Mouse (Mus musculus) bone marrow, adult 2 months (tissue): ENCODE data around the gene Fig4. TPM values are rescaled to one million over a fixed set of nuclear protein-coding genes. Genes with fewer than 3 reads are reported as not detected.

Experiments used
- H3K27ac ChIP-seq: fragments of 200-500 bp; 2 replicates; pipeline ENCODE4 v1.5.1; 2012; ENCODE audit warnings: low read depth, mild to moderate bottlenecking, control low read depth, inconsistent platforms, low read length; ENCODE audit not compliant: control insufficient read depth, poor library complexity, insufficient read depth
- H3K4me1 ChIP-seq: fragments of 200-500 bp; 2 replicates; pipeline ENCODE4 v1.6.1; 2011; ENCODE audit warnings: low read length; ENCODE audit not compliant: control insufficient read depth, insufficient read depth
- H3K4me3 ChIP-seq: fragments of 200-500 bp; replicated peaks from 2 replicates; pipeline ENCODE3; 2011; ENCODE audit warnings: mild to moderate bottlenecking, low read depth, low read length, control low read depth; ENCODE audit not compliant: control insufficient read depth
- CTCF ChIP-seq: fragments of 200-500 bp; IDR thresholded peaks from 2 replicates; pipeline ENCODE4 v1.5.1; 2011; ENCODE audit warnings: low read length, control low read depth; ENCODE audit not compliant: control insufficient read depth, insufficient read depth
- POLR2A ChIP-seq: fragments of 200-500 bp; IDR thresholded peaks from 2 replicates; pipeline ENCODE4 v1.6.1; 2011; ENCODE audit warnings: low read depth, mild to moderate bottlenecking, control low read depth, low read length, borderline replicate concordance; ENCODE audit not compliant: control insufficient read depth
- WGBS: fragments of 180-500 bp; shearing (Covaris S2); methylation state at CpG from one replicate; pipeline ENCODE4 v1.1.7; 2018; 5-methylcytosine and 5-hydroxymethylcytosine counted together
- polyA plus RNA-seq: library from polyadenylated mRNA; stranded (reverse); fragments of >200 nt; gene quantifications from 2 replicates; pipeline ENCODE4 v1.2.4, GENCODE M21; 2011; ENCODE audit warnings: low replicate concordance; ENCODE audit not compliant: missing spikeins, insufficient read depth, insufficient read length

Gene Fig4
- polyA plus RNA-seq, 1 experiment: 6.4 TPM

DNA sequence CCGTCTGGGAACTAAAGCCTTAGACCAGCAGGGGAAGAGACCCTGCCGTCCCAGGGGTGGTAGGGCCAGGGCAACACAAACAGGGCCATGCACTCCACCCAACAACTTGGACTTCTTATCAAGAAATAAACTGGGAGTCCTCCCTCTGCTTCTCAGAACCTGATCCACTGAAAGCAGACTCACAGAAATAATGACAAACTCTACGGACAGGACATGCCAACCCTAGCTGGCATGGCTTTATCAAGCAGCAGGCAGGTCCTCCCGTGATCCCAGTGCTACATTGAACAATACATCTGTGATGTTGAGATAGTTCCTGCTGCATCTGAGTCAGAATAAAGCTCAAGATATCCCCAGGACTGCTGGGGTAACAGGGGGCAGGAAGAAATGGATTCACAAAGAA, 106.8 kb downstream of the Fig4 start:
- peak overlapping the region; percentile 57 for H3K27ac ChIP-seq
- 60% methylated on average over 4 of the region's 4 CpGs for WGBS
- TF ChIP-seq POLR2A (no peak), CTCF (no peak)
- H3K4me1 ChIP-seq: peaks cover 1% of the 10 kb centered on the region; the same call in 1 of the 2 replicates
- H3K4me3 ChIP-seq: no peak overlapping the region

DNA sequence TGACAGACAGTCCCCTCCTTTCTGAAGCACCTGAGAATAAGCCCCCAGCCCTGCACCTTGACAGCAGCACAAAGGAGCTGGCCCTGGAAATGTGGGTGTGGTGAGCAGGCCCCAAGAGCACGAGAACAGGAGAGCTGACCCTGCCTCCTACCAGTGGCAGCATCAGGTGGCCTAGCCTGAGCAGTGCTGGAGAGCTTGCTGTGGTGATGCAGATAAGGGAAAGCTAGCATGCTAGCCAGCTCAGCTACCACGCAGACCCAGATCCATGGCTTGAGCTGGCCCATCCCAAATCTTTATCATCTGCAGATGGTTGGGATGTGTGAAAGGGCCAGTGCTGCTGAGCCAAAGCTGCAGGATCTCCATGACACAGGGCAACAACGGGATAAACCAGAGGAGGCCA, 113.7 kb downstream of the Fig4 start:
- Histone ChIP-seq H3K27ac (peak overlapping the region; percentile 40), H3K4me1 (peaks cover 2% of the 10 kb centered on the region; the same call in 1 of the 2 replicates), H3K4me3 (no peak overlapping the region)
- WGBS: 65% methylated on average over 3 of the region's 3 CpGs
- no peak for TF ChIP-seq CTCF
- no peak for TF ChIP-seq POLR2A

DNA sequence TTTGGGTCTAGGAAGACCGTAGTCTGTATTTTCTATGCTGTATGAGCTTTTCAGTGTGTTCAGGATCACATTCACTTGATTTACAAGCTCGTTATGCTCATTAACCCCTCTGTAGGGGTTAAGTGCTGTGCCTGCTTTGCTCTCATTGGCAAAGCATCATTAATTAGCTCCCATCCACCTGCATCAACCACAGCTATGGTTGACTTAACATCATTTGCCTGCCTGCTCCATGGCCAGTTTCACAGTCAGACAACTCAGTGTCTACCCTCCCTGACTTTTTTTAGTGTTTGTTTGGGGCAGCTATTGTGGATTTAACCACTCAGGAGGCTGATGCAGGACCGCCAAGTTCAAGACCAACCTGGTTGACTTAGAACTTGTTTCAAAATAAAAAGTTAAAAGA, 119.1 kb downstream of the Fig4 start:
- no peaks in the 10 kb centered on the region for H3K4me1 ChIP-seq
- H3K4me3 ChIP-seq: no peak overlapping the region
- 84% methylated on average over 3 of the region's 3 CpGs for WGBS
- no peak overlapping the region for H3K27ac ChIP-seq
- TF ChIP-seq CTCF (no peak), POLR2A (no peak)

DNA sequence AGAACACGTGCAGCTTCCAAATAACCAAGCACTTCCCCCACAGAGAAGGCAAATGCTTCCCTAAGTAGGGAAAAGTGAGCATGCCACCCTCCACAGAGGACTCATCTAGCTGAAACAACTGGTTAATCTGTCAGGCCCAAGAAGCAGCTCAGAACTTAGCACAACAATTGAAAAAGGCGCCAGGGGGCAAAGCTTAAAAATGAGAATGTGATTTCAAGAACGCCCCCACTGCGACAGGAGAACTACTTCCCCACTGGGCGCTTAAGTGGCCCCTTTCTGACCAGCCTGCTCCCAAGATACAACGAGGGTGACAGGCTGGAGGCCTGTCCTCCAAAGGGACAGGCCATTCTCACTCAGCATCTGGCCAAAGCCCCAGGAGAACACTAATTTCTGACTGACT, 120.4 kb downstream of the Fig4 start:
- TF ChIP-seq CTCF (no peak), POLR2A (no peak)
- H3K4me1 ChIP-seq: no peaks in the 10 kb centered on the region
- no peak overlapping the region for H3K27ac ChIP-seq
- H3K4me3 ChIP-seq: no peak overlapping the region
- WGBS: 42% methylated on average over 6 of the region's 6 CpGs

DNA sequence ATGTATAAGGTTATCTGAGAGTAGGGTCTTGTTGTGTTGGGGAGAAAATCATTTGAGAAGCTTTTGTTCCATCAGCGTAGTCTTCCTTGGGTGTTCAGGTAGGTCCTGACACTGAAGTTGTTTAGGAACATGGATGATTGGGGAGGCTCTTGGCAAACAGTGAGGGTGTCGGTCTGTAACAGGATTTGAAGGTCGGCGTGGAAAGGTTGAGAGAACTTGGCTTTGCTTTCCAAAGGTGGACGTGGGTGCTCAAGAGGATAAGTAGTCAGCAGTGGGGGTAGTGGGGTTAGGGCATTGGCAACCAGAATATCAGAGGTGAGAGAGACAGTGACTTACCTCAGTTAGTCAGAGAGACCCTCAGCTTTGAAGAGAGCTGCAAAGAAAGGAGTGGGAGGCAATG, 136.9 kb downstream of the Fig4 start:
- 84% methylated on average over 5 of the region's 5 CpGs for WGBS
- Histone ChIP-seq H3K4me3 (no peak overlapping the region), H3K4me1 (no peaks in the 10 kb centered on the region), H3K27ac (no peak overlapping the region)
- TF ChIP-seq POLR2A (no peak), CTCF (no peak)

DNA sequence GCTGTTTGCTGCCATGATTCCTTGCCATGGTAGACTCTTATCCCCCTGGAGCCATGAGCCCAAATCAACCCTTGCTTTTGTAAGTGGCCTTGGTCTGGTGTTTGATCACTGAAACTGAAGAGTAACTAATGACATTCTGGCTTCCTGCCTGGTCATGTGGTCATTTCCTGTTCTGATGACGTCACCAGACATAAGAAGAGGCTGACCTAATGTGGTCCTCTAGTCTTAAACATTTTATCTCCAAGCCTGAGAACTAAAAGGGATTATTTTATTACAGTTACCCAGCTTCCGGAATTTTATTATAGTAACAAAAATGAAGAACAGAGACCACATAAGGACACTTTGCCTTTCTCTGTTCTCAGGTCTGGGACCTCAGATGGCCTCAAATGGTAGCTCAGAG, 140.0 kb downstream of the Fig4 start:
- H3K27ac ChIP-seq: no peak overlapping the region
- 42% methylated on average over 2 of the region's 2 CpGs for WGBS
- no peak for TF ChIP-seq POLR2A
- H3K4me3 ChIP-seq: no peak overlapping the region
- H3K4me1 ChIP-seq: no peaks in the 10 kb centered on the region

DNA sequence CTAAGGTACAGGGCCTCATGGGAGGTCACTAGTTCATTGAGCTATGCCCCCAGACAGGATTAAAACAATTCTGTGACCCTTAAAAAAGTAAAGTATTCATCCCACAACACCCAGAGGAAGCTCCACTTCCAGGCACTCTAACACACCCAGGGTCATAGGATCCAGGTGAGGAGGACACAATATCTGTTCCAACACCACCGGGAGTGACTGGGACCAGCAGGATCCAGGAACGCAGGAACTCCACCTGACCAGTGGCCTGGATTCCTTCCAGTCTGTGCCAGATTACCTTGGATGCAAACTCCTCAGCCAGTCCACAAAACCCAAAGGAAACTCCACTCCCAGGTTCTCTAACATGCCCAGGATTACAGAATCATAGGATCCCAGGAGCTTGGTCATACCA, 145.8 kb downstream of the Fig4 start:
- no peak overlapping the region for H3K27ac ChIP-seq
- WGBS: 92% methylated on average over 2 of the region's 2 CpGs
- no peaks in the 10 kb centered on the region; the same call in 1 of the 2 replicates for H3K4me1 ChIP-seq
- TF ChIP-seq POLR2A (no peak), CTCF (no peak)
- no peak overlapping the region for H3K4me3 ChIP-seq

DNA sequence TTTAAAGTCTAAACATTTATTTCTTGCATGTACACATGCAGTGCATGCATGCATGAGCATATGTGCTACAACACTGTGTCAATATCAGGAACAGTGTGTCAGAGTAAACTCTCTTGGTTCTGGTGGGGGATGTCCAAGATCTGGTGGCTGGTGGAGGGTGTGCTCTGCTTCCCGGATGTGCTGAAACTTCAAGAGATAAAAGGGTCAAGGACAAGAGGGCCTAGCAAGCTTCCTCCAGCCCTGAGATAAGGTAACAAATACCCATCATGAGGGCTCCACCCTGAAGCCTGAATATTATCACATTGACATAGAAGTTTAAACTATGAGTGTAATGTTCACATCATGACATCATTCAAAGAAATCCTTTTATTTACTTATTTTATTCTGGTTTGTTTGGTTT, 146.4 kb downstream of the Fig4 start:
- WGBS: 72% methylated on average over 1 of the region's 1 CpGs
- Histone ChIP-seq H3K27ac (no peak overlapping the region), H3K4me3 (no peak overlapping the region), H3K4me1 (no peaks in the 10 kb centered on the region; the same call in 1 of the 2 replicates)
- TF ChIP-seq POLR2A (no peak), CTCF (no peak)

DNA sequence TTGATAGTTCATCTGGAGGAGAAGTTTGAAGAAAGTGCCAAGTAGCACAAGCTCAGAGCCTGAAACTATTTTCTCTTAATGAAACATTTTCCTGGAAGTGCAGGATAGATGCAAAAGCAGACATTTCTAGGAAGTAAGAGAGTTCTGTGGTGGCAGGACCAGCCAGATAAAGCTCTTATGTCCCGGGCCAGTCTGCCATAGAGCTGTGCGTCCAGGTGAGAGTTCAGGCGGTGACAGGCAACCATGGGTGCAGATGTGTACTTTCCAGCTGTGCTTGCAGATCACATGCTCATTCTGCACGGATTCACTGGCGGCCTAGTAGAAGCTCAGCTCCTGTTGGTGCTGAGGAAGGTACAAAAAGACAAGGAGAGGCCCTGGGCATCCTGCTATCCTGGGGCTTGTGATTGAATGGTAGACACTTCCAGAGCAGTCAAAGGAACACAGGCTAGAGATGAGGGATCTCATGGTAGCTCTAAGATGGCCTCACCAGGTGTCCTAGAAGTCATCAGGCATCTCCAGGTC, 149.8 kb downstream of the Fig4 start:
- Histone ChIP-seq H3K27ac (no peak overlapping the region), H3K4me1 (no peaks in the 10 kb centered on the region; the same call in 1 of the 2 replicates), H3K4me3 (no peak overlapping the region)
- 79% methylated on average over 5 of the region's 5 CpGs for WGBS
- TF ChIP-seq CTCF (no peak), POLR2A (no peak)
